Mouse (Mus musculus) mouse trophoblast stem cell (cell line): ENCODE measurements around the gene Lhfp.

ENCODE experiments used
- in situ Hi-C, 2 experiments: fragments of 300-500 bp; cut with MseI, MboI; formaldehyde crosslinking; loops; 2 replicates in 1 of 2; 3 replicates in 1 of 2; pipeline ENCODE4 v1.15.1; 2025

The Lhfp gene

DNA sequence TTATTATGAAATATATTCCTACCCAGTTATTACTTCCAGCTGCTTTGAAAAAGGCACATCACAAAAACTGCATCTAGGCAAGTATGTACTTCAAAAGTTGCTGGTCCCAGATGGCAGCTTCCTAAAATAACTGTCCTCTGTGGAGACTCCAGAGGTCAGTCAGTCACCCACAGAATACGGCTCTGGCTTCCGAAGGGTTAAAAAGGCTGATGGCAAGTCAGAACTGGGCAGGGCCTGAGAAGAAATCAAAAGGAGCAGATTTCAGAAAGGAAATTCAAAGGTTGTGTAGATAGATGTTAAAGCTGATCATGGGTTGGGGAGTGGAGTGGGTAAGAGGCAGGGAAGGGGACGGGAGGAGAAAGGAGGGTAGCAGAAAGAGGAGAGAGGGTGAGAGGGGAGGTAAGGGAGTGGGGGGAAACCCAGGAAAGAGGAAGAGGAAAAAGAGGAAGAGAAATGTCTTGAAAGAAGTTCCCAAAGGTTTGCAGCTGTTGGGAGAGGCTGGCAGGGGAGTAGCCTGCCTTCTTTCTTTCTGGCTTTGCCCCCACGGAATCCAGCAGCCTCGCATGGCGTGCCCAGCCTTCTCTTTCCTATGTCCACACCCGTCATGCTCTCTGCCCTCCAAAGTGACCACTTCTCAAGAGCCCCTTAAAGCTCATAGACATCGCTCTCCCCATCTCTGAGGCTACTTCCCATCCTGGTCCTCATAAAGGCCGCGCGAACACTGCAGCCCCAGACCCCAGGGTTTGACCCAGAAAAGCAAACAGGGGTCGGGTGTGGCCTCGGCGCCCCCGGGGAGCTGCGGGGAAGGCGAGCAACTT is 526 bp upstream of the Lhfp start:
- in situ Hi-C loops: no loop called here

DNA sequence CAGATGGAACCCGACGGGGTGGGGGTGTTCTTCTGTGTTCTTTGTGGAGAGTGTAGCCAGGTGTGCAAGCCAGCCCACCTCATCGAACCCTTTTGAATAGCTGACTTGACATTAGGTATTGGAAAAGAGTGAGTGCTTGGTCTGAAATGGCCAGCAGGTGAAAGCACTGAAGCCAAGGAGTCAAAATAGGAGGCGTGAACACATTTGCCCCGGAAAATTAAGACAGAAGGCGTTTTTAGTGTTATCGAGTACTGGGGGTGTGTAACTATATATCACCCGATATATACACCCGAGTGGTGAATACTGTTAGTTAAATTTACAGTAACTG is 876 bp downstream of the Lhfp start:
- in situ Hi-C loops: no loop called here

DNA sequence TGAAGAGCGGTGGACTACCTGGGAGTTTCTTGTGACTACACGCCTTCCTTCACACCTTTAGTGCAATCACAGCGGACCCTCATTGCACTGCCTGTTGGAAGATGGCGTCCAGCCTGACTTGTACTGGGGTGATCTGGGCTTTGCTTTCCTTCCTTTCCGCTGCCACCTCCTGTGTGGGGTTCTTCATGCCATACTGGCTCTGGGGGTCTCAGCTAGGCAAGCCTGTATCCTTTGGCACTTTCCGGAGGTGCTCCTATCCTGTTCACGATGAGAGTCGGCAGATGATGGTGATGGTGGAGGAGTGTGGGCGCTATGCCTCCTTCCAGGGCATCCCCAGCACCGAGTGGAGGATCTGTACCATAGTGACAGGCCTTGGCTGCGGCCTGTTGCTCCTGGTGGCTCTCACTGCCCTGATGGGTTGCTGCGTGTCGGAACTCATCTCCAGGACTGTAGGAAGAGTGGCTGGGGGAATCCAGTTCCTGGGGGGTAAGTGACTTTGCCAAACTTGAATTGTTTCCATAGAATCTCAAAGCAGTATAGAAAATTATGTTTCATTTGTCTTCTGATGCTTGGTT is 2.0 kb downstream of the Lhfp start:
- in situ Hi-C loops: no loop called here

DNA sequence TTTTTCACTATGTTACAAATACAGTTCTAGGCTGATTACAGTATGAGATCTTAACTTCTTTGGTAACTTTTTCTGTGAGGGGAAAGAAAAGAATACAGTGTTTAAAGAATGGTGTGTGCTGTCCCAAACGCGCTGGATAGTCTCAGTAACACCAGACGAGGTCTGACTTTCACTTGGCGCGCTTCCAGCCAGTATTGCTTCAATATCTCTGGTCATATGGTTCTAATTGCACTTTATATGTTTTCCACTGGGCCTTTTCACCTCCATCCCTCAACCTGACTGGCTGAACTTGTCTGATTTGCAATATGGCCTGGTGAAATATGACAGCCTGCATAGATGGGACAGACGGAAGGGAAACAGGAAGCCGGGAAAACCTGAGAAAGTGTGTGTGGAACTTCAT is 2.9 kb downstream of the Lhfp start:
- in situ Hi-C loops: no loop called here

DNA sequence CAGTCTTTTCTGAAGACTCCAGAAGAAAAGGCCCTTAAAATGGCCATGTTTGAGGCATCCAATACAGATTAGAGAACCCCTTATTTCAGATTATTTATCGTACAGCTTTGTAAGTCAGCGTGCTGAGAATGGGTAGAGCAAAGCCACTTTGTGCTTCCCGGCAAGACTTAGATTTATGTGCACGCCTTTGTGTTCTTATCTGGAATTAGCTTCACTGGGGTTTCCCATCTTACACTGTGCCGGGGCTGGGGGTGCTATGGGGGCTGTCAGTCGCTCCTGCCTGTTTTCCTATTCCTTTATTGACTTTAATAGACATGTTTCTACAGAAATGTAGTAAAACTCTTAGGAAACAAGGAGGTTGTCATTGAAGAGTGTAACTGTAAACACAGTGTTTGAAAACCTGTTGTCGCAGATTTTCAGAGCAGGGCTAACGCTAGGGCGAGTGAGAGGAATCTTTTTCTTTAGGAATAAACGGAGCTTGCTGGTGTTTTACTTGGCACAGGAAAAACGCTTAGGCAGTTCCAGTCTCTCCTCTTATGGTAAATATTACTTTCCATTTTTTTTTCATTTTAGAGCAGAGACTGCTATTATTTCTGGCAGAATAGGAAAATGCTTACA is 3.5 kb downstream of the Lhfp start:
- in situ Hi-C loops: no loop called here

DNA sequence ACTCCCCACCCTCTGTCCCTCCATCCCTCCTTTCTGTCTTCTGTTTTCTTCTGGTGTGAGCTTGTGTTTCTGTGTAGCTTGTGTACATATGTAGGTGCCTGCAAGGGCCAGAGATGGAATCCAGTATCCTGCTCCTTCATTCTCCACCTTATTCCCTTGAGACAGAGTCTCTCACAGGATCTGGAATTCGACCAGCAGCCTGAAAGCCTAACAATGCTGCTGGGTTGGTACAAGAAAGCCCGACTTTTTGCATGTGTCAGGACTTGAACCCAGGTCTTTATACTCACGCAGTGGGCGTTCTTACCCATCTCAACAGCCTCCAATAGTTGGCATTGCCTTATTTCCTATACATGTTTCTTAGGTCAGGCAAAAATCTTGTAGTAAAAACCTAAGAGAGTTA is 4.4 kb downstream of the Lhfp start:
- in situ Hi-C loops: no loop called here

DNA sequence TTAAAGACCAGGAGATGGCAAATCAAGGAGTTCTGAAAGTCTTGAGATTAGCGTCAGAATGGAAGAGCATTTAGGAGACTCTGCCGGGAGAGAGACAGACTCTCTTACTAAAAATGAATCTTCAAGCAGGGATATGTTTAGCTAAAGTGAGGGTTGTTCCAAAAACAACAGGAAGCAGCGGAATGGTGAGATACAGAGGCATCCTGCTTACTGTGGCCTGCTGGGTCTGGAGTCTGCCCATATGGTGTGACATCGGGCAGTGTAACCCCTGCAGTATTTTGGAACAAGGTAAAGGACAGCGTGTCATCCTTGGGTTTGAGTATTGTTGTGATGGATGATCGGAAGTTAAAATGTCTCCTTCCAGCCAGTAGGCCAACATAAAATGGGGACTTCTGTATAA is 5.0 kb downstream of the Lhfp start:
- in situ Hi-C loops: no loop called here

DNA sequence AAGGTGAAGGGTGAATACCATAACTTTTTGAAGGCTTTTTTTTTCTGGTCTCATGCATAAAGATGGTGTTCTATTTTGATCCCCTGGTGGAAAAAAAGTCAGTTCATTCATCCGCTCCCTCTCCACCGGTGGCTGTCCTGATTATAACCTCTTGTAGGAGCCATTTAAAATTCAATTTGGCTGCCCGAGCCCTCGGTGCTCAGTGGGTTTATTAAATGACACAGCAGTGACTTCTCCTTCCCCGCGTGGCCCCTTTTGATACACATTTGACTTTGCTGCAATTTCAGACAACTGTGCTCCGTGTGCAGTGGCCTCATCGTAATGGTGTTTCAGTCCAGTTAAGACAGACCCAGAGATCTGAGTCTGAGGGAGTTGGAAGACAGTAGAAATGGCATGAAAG is 11.1 kb downstream of the Lhfp start:
- in situ Hi-C loops: no loop called here

DNA sequence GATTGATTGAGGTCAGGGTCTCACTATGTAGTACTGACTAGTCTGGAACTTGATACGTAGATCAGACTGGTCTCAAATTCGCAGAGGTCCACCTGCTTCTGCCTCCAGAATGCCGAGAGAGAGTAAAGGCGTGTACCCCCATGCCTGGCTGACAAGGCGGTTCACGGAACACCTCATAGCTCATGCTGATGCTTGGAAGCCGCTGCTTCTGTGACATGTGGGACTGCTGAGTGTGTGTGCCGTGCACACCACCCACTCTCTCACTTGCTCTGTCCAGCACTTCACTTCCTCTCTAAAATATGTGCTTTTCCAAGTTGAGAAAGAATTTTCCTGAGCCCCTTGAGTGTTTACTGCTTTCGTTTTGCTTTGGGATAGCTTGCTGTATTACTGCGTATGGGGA is 15.1 kb downstream of the Lhfp start:
- in situ Hi-C loops: no loop called here

DNA sequence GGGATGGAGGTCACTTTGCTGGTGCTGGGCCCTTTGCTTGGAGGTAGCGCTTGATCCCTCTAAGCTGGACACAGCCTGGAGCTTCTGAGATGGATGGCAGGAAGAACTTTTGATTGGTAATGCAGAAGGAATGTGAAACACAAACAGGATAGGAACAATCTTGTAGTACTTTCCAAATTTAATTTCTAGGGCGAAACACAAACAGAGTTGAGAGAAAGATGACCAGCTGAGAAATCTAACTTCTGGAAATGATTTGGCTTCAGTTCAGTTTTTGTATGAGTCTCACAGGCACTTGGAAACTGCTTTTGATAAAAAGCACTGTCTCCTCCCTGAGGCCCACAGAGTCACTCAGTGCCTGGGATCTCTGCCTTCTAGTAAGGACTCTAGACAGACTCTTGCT is 18.6 kb downstream of the Lhfp start:
- in situ Hi-C loops: no loop called here

DNA sequence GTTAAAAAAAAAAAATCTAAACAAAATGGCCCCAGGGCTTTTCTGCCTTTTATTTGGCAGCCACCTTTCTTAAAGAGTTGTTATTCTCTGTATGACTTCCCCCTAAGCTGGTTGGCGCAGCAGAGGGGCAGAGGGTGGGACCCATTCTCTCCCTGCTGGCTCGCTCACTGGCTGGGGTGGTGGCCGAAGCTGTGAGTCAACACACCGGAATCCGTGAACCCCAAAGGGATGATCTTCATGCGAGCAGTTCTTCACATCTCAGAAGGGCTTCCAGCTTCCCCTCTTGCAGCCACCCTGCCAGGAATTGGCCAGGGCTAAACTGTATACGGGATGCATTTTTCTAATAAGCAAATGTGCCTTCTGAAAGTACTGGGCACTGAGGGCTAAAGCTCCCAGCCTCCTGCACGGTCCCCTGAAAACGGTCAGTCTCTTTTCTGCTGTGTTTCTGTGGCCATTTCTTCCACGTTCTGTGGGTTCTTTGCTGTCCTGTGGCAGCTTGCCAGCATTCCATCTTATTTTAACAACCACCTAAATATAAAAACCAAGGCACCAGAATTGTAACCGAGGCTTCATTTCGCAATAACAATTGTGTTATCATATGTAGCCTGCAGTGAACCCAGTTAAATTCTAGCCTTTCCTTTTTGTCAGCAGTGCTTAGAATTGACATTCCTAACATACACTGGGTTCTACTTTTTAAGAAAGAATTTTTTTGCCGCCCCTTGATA is 22.3 kb downstream of the Lhfp start:
- in situ Hi-C loops: no loop called here

DNA sequence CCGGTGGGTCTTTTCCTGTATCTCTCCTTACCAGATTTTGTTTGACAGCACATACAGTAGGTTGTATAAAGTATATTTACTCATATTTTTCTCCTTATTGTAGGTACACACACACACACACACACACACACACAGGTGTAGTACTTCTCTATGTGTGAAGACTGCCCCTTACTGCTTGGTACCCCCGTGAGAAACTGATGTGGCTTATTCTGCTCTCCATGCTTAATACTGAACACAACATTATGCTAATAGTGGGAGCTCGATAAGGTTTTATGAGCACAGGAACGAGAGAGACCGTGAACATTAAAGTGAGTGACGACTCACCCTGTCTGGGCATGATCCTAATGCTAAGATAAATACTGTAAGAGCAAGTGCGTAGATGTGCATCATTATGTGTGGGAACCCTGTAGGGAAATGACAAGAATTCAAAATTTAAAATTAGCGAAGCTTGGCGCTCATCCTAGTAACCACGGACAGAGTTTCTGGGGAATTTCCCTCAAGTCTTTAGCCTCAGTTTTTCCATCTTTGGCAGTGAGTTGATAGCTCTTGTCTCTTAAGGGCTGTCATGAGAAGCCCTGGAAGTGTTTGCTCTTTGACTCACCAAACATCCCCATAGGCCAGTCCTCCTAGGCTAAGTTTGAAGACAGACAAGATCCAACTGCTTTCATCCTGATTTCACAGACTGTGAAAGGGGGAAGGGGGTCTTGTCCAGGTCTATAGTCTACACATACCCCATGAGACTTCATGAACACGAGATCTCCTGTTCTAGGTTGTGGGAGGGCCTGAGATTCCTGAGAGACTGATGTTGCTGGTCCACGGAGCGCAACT is 24.2 kb downstream of the Lhfp start:
- in situ Hi-C loops: no loop called here

DNA sequence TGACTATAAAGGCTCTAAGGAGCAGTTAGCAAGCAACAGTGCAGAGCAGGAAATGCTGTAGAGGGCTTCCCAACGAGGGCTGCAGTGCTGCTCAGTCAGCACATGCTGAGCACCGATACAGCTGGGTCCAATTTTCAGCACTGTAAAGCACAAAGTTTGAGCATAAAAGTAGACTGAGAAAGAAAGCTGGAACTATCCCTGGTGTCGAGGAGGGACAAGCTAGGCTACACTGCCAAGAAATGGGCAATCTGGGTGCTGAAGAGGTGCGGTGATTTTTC is 24.7 kb downstream of the Lhfp start:
- in situ Hi-C loops: no loop called here

DNA sequence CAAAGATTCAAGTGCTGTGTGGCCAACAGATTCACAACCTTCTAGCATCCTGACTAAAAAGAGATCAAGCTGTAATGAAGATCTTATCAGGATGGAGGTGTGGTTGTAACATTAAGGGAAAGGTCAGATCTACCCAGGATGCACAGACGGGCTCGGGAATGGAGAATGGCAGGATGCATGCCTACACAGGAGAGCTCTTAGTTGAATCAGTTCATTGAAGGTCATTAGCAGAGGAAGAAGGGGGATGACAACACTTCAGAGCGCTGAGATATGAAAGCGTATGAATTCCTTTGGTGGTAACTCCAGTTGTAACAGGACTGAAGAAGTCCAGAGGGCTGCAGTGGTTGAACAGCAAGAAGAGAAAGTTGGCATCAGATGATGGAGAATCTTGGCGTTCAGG is 27.1 kb downstream of the Lhfp start:
- in situ Hi-C loops: no loop called here

DNA sequence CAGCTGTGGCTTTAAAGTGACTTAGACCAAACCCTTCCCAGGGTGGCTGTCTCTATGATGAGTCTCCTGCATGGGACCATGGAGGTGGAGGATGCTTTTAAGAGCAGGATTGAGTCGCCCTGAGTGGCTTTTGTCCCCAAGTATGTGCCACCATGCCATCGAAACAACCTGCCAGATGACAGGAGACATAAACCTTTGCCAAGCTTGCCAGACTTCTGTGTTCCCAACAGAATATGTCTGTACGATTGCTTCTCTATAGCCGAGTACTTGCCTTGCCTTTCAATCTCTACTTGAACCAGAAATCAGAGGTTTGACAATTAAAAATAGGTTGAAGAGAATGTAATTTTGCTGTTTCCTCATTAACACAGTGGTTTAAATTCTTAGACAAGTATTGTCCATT is 32.9 kb downstream of the Lhfp start:
- in situ Hi-C loops: no loop called here

DNA sequence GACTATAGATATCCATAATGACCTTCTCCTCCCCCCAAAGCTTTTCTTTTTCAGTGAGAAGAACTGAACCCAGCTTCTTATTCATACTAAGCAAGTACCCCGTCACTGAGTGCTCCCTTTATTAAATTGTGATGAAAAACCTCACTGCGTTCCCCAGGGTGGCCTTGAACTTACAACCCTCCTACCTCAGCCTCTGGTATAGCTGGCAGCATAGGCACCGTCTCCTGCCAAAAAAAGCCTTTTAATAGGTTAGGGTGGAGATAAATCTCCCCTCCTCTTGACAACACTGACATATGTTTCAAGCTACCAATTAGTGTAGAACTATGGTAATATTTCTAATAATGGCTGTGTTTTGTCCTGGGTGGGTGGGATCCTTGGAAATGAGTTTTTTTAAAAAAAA is 33.4 kb downstream of the Lhfp start:
- in situ Hi-C loops: no loop called here

DNA sequence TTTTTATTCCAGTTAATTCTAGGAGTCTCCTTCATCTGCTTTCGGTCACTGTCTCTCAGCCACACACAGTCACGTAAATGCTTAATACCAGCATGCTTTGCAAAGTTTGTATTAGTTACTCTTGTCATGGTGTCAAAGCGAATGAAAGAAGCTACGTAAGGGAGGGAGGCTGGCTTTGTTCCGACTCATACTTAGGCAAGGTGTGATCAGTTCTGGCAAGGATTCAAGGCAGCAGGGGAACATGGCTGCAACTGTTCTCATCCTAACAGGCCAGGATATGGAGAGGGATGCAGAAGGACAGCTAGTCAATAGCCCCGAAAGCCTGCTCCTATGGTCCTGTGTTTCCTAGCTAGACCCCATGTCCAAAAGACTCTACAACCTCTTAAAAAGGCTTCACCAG is 39.0 kb downstream of the Lhfp start:
- in situ Hi-C loops: no loop called here

DNA sequence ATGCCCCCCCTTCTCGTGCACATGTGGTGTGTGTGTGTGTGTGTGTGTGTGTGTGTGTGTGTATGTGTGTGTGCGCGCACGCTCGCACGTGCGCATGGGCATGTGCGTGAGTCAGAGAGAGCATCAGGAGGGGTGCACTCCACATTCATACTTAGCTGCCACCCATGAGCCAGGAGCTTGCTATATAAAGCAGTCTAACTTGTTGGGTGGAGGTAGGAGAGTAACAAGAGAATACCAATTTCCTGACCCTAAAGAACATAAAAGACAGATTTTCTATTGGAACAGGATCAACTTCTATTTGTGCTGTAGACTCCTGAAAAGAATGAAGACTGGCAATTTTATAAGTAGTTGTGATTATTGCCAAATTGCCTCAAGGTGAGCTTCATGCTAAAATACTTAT is 39.4 kb downstream of the Lhfp start:
- in situ Hi-C loops: no loop called here

DNA sequence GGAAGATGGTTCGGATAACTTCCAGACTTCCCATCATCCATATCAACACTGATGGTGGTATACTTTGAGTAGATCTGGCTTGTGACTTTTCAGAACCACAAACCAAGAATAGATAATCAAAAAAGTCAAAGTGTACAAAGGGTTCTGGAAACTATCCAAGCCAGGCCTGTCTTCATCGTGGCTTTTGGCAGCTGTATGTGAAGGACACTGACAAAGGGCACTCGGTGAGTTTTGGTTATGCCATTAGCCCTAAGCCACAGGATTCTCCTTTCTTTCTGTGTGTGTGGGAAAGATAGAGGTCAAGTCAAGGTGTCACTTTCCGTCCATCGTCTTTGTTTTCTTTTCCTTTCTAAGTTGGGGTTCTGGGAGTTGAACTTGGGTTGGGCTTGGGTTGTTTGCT is 42.4 kb downstream of the Lhfp start:
- in situ Hi-C loops: no loop called here

DNA sequence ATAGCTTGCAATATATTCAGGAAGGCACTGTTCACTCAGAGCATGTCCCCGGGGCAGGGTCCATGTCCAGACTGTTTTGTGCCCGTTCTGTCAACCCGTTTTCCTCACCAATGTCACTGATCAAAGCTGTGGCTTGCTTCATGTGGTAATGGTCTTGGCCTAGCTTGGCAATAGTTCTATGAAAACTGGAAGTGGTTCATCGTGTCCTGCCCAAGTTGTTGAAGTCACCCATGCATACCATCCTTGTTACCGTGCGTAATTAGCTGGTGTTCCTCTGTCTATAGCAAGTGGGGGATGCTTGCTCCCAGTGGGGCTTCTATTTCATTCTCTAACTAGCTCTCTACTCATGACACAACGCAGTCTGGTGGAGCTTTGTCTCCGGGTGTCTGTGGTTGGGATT is 43.5 kb downstream of the Lhfp start:
- in situ Hi-C loops: no loop called here

DNA sequence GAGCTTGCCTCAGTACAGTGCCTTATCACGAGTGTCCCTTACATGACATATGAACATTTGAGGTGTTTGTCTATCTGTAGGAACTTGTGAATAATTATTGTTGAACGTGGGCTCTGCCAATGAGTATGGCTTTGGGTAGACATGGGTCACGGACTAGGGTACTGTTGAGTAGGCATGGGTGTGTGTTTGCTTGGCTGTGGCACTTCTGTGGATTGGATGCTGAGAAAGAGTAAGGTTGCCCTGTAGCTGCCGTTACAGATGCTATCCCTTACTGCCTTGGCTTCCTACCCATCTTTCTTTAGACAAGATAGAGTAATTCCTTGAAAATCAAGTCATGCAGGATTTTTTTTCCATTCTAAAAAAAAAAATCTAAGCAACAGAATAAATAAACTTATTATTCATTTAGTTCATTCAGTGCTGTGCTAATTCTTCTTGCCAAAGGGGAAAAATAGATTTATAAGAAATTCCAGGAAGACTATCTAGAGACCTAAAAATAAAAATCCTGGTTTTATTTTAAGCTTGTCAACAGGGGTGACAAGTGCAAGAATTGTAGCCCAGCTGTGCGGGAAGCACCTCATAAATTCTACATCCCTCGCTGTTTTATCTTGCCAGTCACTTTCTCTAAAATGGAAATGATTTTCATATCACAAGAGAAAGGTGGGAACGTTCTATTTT is 45.3 kb downstream of the Lhfp start:
- in situ Hi-C loops: no loop called here
